Mouse (Mus musculus): ENCODE results near the gene Gm10375. TPM values are rescaled to one million over a fixed set of nuclear protein-coding genes. Genes with fewer than 3 reads are reported as not detected.
"Not testable (repeated sequence)": the region's sequence is repeated elsewhere in the genome, so short reads cannot be mapped to it uniquely, and the experiment has no call there.

The Gm10375 gene
- total RNA-seq (2022), result not detected

DNA sequence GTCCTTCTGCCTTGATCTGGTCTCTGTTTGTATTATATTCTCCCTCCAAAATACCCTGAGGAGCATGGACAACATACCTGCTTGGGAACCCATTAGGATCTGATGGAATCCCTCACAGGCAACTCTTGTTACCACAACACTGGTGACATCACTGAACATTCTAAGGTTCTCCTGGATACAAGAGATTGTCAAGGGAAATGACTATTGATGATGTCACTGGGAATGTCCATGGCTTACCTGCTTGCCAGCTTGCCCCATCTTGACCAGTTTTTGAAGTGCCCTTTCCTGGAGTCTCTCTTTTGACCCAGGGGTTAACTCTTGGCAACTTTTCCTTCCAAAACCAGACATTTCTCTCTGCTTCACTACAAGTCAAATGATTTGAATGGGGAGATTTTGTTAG lies at the start of gene Gm10375:
TSS of gene Gm10375 (minus strand) at position 101 of the 400 bp plus-strand sequence.
- not testable (repeated sequence) for DNase-seq (ENCODE audit: low spot score in 2 of 2)

GRCm38 (mm10) chr14:43579046-43579445 lies 28.8 kb downstream of the Gm10375 start, which contains the start of gene Gm17654:
Gene Gm17654, minus strand, starts transcription at chr14:43579146.
- DNase-seq (ENCODE audit: low spot score in 2 of 2), result not testable (repeated sequence)

DNA sequence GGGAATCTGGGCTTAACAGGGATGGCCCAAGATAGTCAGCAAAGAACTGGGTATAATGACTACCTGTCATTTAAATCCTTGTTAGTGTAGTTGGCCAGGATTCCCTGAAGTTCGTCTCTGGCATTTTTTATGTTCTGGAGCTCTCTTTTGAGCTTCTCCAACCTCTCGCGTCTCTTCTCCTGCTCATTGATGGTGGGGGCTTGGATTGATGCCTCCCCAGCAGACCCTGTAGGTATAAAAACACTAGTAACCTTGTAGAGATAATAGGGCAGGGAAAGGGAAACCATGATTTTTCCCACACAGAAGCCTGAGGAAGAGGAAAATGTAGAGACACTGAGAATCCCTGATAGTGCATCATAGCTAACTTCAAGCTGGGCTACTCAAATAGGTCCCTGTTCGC lies 29.8 kb downstream of the Gm10375 start:
- DNase-seq (ENCODE audit: low spot score in 2 of 2), result not testable (repeated sequence)

Other genes with a start within 250 kb of the Gm10375 start
- not detected for gene Gm8138, start 191.7 kb downstream of the Gm10375 start, total RNA-seq (2022)
- gene Gm5799, start 64.4 kb downstream of the Gm10375 start, total RNA-seq (2022), result not detected
- gene Gm17654, start 28.9 kb downstream of the Gm10375 start, total RNA-seq (2022), result not detected
- not detected for gene Gm8165, start 69.2 kb upstream of the Gm10375 start, total RNA-seq (2022)
- gene Gm7324, start 89.8 kb upstream of the Gm10375 start, total RNA-seq (2022), result 1 to 10 TPM in 3 of 4 experiments, under 1 TPM in 1; 0.76 to 3.1 (median 2.0) TPM
- not detected for gene Gm16506, start 119.5 kb upstream of the Gm10375 start, total RNA-seq (2022)
- gene Gm6526, start 139.9 kb upstream of the Gm10375 start, total RNA-seq (2022), result not detected
- not detected for gene Gm8180, start 176.7 kb upstream of the Gm10375 start, total RNA-seq (2022)